Mouse (Mus musculus) lung, postnatal 25 days (tissue): ENCODE measurements around the gene Rheb.
A peak's percentile ranks its signal among the peaks of the same experiment; 100 is the strongest.
"Not testable (repeated sequence)": the region's sequence is repeated elsewhere in the genome, so short reads cannot be mapped to it uniquely, and the experiment has no call there.

ENCODE experiments used
- DNase-seq: peaks from one replicate; pipeline ENCODE4 v3.0.0; 2022; ENCODE audit warnings: low spot score

The Rheb gene

GRCm38 (mm10) chr5:24841662-24842273 lies 656 bp downstream of the Rheb start:
- DNase-seq = peak; percentile 36

DNA sequence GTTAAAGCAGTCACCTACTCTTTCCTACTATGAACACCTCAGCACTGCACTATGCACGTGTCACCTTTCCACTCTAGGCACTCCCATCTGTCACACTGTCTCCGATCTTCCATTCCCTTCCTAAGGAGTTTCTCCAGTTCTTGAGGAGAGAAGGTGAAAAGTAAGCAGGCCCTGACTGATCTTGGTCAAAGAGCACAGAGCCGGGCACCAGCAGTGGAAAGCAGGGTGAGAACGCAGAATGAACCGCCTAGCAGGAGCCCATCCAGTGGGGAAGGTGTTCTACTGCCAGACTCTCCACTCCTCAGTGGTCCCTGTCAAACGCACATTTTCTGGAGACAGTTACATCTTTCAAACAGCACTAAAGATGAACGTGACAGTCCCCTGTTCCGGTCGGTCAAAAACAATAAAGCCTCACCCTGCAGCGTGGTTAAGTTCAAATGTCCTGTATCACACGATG lies 1.4 kb downstream of the Rheb start:
- DNase-seq = no peak

- no peak for DNase-seq
These were observed 7.9 kb downstream of the Rheb start for GRCm38 (mm10) chr5:24834491-24834890.

DNA sequence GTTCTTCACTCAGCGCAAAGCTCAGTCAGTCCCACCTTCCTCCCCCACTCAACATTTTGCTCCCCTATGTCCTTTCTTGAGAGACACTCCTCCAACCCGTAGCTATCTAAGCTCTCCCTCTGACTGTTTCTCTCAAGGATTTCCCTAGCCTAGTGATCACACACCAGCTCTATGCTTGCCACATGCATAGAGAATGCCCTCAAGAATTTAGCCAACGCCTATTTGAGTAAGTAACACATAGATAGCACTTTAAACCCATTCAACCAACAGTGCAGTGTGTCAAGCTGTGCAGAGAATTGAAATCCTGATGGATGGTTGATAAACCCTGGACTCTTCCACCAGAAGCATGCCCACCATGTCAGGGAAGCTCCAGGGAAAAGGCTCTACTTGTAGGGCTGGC lies 10.5 kb downstream of the Rheb start:
- no peak for DNase-seq

- no peak for DNase-seq
These were observed 14.0 kb downstream of the Rheb start for GRCm38 (mm10) chr5:24828446-24828845.

DNA sequence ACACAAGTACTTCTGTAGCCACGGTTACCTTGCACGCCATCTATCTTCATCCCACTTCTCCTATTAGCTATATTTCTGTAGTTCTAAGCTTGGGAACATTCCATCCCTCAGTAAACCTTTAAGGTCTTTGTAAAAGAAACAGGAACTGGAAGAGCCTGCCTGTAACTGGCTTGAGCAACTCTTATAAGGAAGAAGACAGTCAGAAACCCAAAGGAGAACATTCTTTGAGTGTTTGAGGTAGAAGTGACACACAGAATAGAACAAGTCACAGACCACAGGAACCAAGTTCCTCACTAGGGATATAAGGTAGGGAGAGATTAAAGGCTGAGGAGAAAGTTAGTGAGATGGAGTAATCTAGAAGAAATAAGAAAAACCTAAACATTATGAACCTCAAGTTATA lies 15.3 kb downstream of the Rheb start:
- no peak for DNase-seq

DNA sequence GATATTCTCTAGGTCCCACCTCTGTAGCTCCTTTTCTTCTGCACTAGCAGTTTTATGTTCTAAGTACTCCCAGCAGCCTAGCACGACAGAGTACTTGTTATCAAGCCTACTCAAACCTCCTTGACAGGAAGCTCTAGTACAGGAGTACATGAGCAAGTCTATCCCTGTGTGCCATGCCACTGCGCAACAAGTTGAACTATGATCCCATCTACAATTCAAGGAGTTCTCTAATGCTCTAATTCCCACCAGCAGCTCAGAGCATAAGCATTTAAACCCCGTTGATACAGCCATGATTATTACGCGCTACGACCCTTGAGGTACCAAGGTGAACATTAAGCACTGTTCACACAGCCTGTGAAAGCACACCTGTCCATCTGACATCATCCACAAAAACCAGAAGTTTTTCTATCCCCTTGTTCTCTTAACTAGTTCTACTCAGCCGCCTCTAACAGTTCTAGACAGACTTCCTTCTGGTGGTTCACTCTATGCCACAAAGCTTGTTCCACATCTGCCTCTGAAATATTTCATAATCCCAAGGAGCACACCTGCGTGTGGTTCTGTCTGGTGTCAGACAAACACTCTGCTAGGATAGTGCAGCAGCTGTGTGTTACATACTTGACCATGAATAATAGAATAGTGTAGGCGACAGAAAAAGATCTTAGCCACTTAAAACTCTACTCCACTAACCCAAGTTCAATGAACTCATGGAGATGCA lies 16.2 kb downstream of the Rheb start:
- DNase-seq = no peak

- DNase-seq = no peak
These were observed 16.9 kb downstream of the Rheb start for GRCm38 (mm10) chr5:24825365-24826055.

DNA sequence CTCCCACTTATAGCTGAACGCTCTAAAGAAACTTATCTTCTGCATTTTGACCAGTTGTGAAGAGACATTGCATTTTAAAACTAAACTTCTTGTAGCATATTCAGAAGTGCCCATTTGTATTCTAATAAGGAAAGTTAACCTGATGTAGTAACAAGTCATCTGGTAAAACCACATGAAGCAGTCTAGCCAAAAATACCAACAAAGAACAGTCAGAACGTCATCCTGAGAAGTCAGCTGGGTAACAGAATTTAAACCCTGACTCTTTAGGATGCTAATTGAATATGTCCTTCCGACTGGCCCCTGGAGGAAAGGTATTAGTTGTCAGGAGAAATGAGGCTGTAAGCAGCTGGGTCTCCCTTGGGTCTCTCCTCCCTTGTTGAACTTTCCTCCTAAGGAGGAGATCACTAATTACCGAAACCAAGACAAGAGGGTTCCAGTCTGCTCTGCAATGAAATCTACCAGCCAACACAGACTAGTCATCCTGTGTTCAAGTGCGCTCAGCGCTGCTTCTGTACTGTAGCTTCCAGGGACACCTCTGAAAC lies 18.5 kb downstream of the Rheb start:
- DNase-seq = no peak

DNA sequence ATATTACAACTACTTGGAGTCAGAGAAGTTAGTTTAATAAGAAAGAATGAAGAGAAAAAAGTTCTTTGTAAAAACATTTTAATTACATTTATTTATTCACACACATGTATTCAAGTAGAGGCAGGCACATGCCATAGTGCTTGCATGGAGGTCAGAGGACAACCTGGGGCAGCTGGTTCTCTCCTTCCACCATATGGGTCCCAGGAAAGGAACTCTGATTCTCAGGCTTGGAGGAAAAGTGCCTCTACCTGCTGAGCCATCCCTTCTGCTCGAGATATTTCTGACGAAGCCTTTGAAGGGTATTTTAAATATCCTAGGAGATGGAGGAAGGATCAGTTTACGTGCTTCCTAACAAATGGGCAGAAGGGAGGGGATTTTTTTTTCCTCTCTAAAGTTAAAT lies 19.6 kb downstream of the Rheb start:
- no peak for DNase-seq

DNA sequence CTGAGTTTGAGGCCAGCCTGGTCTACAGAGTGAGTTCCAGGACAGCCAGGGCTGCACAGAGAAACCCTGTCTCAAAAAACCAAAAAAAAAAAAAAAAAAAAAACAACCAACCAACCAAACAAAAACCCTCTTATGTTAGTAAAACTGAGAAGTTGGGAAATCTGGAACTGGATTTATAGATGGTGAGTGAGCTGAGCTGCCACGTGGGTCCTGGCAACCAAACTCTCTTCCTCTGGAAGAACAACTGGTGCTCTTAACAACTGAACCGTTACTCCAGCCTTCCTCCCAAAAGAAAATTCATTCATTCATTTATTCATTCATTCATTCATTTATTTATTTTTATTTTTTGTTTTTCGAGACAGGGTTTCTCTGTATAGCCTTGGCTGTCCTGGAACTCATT lies 20.2 kb downstream of the Rheb start:
- DNase-seq = not testable (repeated sequence)

DNA sequence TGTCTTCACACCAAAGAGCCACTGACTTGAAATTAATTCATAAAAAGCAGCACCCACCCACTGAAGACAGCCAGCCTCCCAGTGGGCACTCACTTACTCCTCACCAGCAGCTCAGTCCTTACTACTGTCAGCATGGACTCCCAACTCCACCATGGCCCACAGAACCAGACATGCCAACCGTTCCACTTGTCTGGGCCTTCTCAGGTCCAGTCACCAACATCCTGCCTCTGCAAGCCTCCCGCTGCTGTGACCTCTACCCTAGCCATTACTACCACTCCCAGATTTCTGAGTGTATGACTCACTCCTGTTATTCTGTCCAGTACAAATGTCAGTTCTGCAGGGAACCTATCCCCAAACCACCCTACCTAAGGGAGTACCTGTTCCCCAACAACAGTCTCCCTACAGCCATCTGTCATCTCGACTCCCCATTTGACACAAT lies 21.0 kb downstream of the Rheb start:
- peak; percentile 26 for DNase-seq

- no peak for DNase-seq
These were observed 21.8 kb downstream of the Rheb start for GRCm38 (mm10) chr5:24820627-24821026.

- DNase-seq = no peak
These were observed 25.2 kb downstream of the Rheb start for GRCm38 (mm10) chr5:24817191-24817590.

- peak; percentile 29 for DNase-seq
These were observed 28.5 kb downstream of the Rheb start for GRCm38 (mm10) chr5:24813946-24814345.

- no peak for DNase-seq
These were observed 29.4 kb downstream of the Rheb start for GRCm38 (mm10) chr5:24813005-24813404.

DNA sequence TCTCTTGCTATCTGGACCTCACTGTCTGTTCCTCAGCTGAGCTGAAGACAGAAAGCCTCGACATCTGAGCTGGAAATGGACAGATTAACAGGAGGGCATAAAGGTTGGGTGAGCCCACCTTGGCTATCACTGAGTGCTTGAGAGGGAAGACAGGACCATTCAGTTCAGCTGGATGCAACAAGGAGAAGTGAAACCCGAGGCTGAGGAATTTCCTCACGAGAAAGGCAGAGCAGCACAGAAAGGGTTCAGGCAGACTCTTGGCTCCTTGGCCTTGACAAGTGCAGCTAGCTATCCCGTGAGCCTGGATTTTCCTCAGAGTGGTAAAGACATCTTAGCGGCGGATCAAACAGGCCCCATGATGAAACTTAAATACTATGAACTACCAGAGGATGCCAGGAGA lies 37.2 kb downstream of the Rheb start:
- no peak for DNase-seq

- DNase-seq = no peak
These were observed 37.8 kb downstream of the Rheb start for GRCm38 (mm10) chr5:24804661-24805060.

GRCm38 (mm10) chr5:24801841-24802624 lies 40.4 kb downstream of the Rheb start:
- DNase-seq = no peak

GRCm38 (mm10) chr5:24800416-24800815 lies 42.0 kb downstream of the Rheb start:
- no peak for DNase-seq

GRCm38 (mm10) chr5:24798639-24799038 lies 43.8 kb downstream of the Rheb start:
- DNase-seq = no peak

- DNase-seq = no peak
These were observed 44.6 kb downstream of the Rheb start for GRCm38 (mm10) chr5:24797858-24798257.
